Mouse (Mus musculus): ENCODE measurements at regions not wholly inside any gene's neighbourhood (a gene's known extent, or its start where the extent isn't known, plus 50 kb on each side); places are given as distances from the start of the nearest gene placed in this dataset.
A peak's percentile ranks its signal among the peaks of the same experiment; 100 is the strongest.

- no peak for TF ChIP-seq CTCF (IDR thresholded peaks at IDR 0.05)
- DNase-seq (ENCODE audit: extremely low spot score in 1 of 2, low spot score in 2 of 2): no peak
- intact Hi-C loops (cut with DNase I): no loop called here
- H3K4me3 ChIP-seq: no peak overlapping the region
- H3K27ac ChIP-seq: no peak overlapping the region
Observed at GRCm38 (mm10) chr6:14632837-14633236, 122.2 kb downstream of the Ppp1r3a start.

- DNase-seq (ENCODE audit: extremely low spot score in 1 of 2, low spot score in 2 of 2): no peak
Observed at GRCm38 (mm10) chr6:14631719-14632445, 123.2 kb downstream of the Ppp1r3a start.

GRCm38 (mm10) chr6:14616629-14617028, 138.4 kb downstream of the Ppp1r3a start:
- H3K4me3 ChIP-seq: no peak overlapping the region
- DNase-seq (ENCODE audit: extremely low spot score in 1 of 2, low spot score in 2 of 2): no peak
- intact Hi-C loops (cut with DNase I): no loop called here
- no peak overlapping the region for H3K27ac ChIP-seq
- TF ChIP-seq CTCF (IDR thresholded peaks at IDR 0.05): no peak

More at GRCm38 (mm10) chr6:14631719-14632445, 123.2 kb downstream of the Ppp1r3a start:
- no peak overlapping the region for H3K27ac ChIP-seq
- TF ChIP-seq CTCF (IDR thresholded peaks at IDR 0.05): no peak
- intact Hi-C loops (cut with DNase I): no loop called here
- H3K4me3 ChIP-seq: no peak overlapping the region

- intact Hi-C loops (cut with DNase I): no loop called here
- no peak for TF ChIP-seq CTCF (IDR thresholded peaks at IDR 0.05)
- DNase-seq (ENCODE audit: extremely low spot score in 1 of 2, low spot score in 2 of 2): no peak
- H3K27ac ChIP-seq: no peak overlapping the region
- no peak overlapping the region for H3K4me3 ChIP-seq
Observed at GRCm38 (mm10) chr6:14608076-14608475, 147.0 kb downstream of the Ppp1r3a start.

GRCm38 (mm10) chr6:14600543-14601249, 154.4 kb downstream of the Ppp1r3a start:
- intact Hi-C loops (cut with DNase I): no loop called here
- DNase-seq (ENCODE audit: extremely low spot score in 1 of 2, low spot score in 2 of 2): no peak

GRCm38 (mm10) chr6:14596880-14597466, 158.1 kb downstream of the Ppp1r3a start:
- H3K27ac ChIP-seq: no peak overlapping the region
- no peak overlapping the region for H3K4me3 ChIP-seq
- DNase-seq (ENCODE audit: extremely low spot score in 1 of 2, low spot score in 2 of 2): no peak
- TF ChIP-seq CTCF (IDR thresholded peaks at IDR 0.05): no peak
- intact Hi-C loops (cut with DNase I): no loop called here

More at GRCm38 (mm10) chr6:14600543-14601249, 154.4 kb downstream of the Ppp1r3a start:
- Histone ChIP-seq H3K4me3 (no peak overlapping the region), H3K27ac (no peak overlapping the region)
- TF ChIP-seq CTCF (IDR thresholded peaks at IDR 0.05): no peak

GRCm38 (mm10) chr6:14585827-14586226, 169.2 kb downstream of the Ppp1r3a start:
- H3K27ac ChIP-seq: no peak overlapping the region
- H3K4me3 ChIP-seq: no peak overlapping the region
- TF ChIP-seq CTCF (IDR thresholded peaks at IDR 0.05): peak; percentile 73
- no peak for DNase-seq (ENCODE audit: extremely low spot score in 1 of 2, low spot score in 2 of 2)
- intact Hi-C loops (cut with DNase I): loop anchor here (5.0 kb wide), 1 partner anchor 251 kb away; no protein-coding TSS in a partner anchor

- Histone ChIP-seq H3K27ac (no peak overlapping the region), H3K4me3 (no peak overlapping the region)
- DNase-seq (ENCODE audit: extremely low spot score in 1 of 2, low spot score in 2 of 2): no peak
- TF ChIP-seq CTCF (IDR thresholded peaks at IDR 0.05): no peak
- intact Hi-C loops (cut with DNase I): no loop called here
Observed at GRCm38 (mm10) chr6:14583829-14584228, 171.2 kb downstream of the Ppp1r3a start.

GRCm38 (mm10) chr6:14574607-14575006, 180.5 kb downstream of the Ppp1r3a start:
- intact Hi-C loops (cut with DNase I): no loop called here
- no peak for DNase-seq (ENCODE audit: extremely low spot score in 1 of 2, low spot score in 2 of 2)
- no peak overlapping the region for H3K4me3 ChIP-seq

GRCm38 (mm10) chr6:14573001-14573400, 182.1 kb downstream of the Ppp1r3a start:
- no peak for DNase-seq (ENCODE audit: extremely low spot score in 1 of 2, low spot score in 2 of 2)
- Histone ChIP-seq H3K4me3 (no peak overlapping the region), H3K27ac (no peak overlapping the region)
- no peak for TF ChIP-seq CTCF (IDR thresholded peaks at IDR 0.05)
- intact Hi-C loops (cut with DNase I): no loop called here

More at GRCm38 (mm10) chr6:14574607-14575006, 180.5 kb downstream of the Ppp1r3a start:
- TF ChIP-seq CTCF (IDR thresholded peaks at IDR 0.05): no peak
- H3K27ac ChIP-seq: no peak overlapping the region

- Histone ChIP-seq H3K4me3 (no peak overlapping the region), H3K27ac (no peak overlapping the region)
- no peak for DNase-seq (ENCODE audit: extremely low spot score in 1 of 2, low spot score in 2 of 2)
- no peak for TF ChIP-seq CTCF (IDR thresholded peaks at IDR 0.05)
- intact Hi-C loops (cut with DNase I): no loop called here
Observed at GRCm38 (mm10) chr6:14540333-14540732, 214.7 kb downstream of the Ppp1r3a start.

- no peak overlapping the region for H3K4me3 ChIP-seq
- TF ChIP-seq CTCF (IDR thresholded peaks at IDR 0.05): no peak
- no peak overlapping the region for H3K27ac ChIP-seq
- no peak for DNase-seq (ENCODE audit: extremely low spot score in 1 of 2, low spot score in 2 of 2)
- intact Hi-C loops (cut with DNase I): no loop called here
Observed at GRCm38 (mm10) chr6:14529096-14529495, 226.0 kb downstream of the Ppp1r3a start.

All from left cerebral cortex, adult 2 months (tissue).